Mouse (Mus musculus) erythroblast, embryonic 14.5 days (primary cell): ENCODE results near the gene Grm7.

ENCODE experiments used
- GATA1 ChIP-seq: IDR thresholded peaks from 2 replicates; pipeline ENCODE4 v1.6.1; 2012; ENCODE audit warnings: low read length, inconsistent platforms, mixed read lengths
- TAL1 ChIP-seq: IDR thresholded peaks from 3 replicates; pipeline ENCODE4 v1.6.1; 2012; ENCODE audit warnings: low read length, inconsistent platforms, mixed read lengths

DNA sequence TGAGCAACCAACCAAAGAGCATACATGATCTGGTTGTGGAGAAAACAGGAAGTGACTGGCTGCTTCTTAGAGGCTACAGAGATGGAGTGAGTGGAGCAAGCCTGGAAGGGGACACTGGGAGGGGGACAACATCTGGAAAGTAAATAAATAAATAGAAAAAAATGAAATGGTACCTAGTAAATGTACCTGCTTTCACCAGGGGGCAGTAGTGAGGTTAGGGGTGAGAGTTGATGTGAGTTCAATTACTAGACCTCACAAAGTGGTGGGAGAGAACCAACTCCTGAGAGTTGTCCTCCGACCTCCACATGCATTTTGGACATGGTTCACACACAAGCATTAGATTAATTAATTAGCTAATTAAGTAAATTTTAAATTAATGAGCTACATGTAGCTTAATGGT lies 615.8 kb downstream of the Grm7 start:
- TF ChIP-seq TAL1 (no peak), GATA1 (no peak)
